Mouse (Mus musculus) forebrain, embryonic 13.5 days (tissue): Measurements from ENCODE around the gene Ggps1. TPM values are rescaled to one million over a fixed set of nuclear protein-coding genes. Genes with fewer than 3 reads are reported as not detected.

Experiments used
- ATAC-seq: fragments of 200-750 bp; cut with Nextera tagmentation; 2 replicates; pipeline ENCODE4 v1.8.0; 2017
- H3K27ac ChIP-seq: fragments of 300-500 bp; sonication (generic); 2 replicates; pipeline ENCODE4 v1.5.1; 2015; ENCODE audit warnings: inconsistent platforms, mild to moderate bottlenecking, moderate library complexity
- H3K27me3 ChIP-seq: fragments of 300-500 bp; sonication (generic); 2 replicates; pipeline ENCODE4 v1.6.1; 2015; ENCODE audit warnings: mild to moderate bottlenecking, inconsistent platforms
- H3K36me3 ChIP-seq: fragments of 300-500 bp; sonication (generic); 2 replicates; pipeline ENCODE4 v1.6.1; 2015; ENCODE audit warnings: mild to moderate bottlenecking, inconsistent platforms; ENCODE audit not compliant: poor library complexity, severe bottlenecking
- H3K4me1 ChIP-seq: fragments of 300-500 bp; sonication (generic); 2 replicates; pipeline ENCODE4 v1.6.1; 2015; ENCODE audit warnings: inconsistent platforms
- H3K4me2 ChIP-seq: fragments of 300-500 bp; sonication (generic); 2 replicates; pipeline ENCODE4 v1.6.1; 2015; ENCODE audit warnings: inconsistent platforms, mild to moderate bottlenecking, moderate library complexity
- H3K4me3 ChIP-seq: fragments of 300-500 bp; sonication (generic); 2 replicates; pipeline ENCODE4 v1.5.1; 2015; ENCODE audit warnings: mild to moderate bottlenecking, inconsistent platforms
- H3K9ac ChIP-seq: fragments of 300-500 bp; sonication (generic); 2 replicates; pipeline ENCODE4 v1.6.1; 2015; ENCODE audit warnings: mild to moderate bottlenecking, inconsistent platforms
- H3K9me3 ChIP-seq: fragments of 300-500 bp; sonication (generic); replicated peaks from 2 replicates; pipeline ENCODE4 v1.6.1; 2016; ENCODE audit warnings: inconsistent platforms
- WGBS: fragments of 180-500 bp; shearing (Covaris S2); methylation state at CpG from one replicate; pipeline ENCODE4 v1.1.7; 2015; 5-methylcytosine and 5-hydroxymethylcytosine counted together
- polyA plus RNA-seq: library from polyadenylated mRNA; unstranded; fragments of >200 nt; fragmentation: Nextera tagmentation; extraction: Ambion mirVana; gene quantifications from 2 replicates; pipeline ENCODE4 v1.2.1, GENCODE M21; 2015

Ggps1 gene
- 70.7 and 74.7 TPM in 2 replicates for polyA plus RNA-seq

GRCm38 (mm10) chr13:14063013-14063941, at the start of gene Ggps1, which contains the start of gene Arid4b:
Gene Ggps1 (minus strand): TSS chr13:14063488.
Gene Arid4b (plus strand): TSS chr13:14063232.
- peak; percentile 97 for ATAC-seq
- Histone ChIP-seq H3K36me3 (peaks cover 15% of the 10 kb centered on the region), H3K27ac (peak within 1 kb of the TSS; percentile 97), H3K4me2 (peak within 1 kb of the TSS; percentile 82), H3K9ac (peak within 1 kb of the TSS; percentile 99), H3K27me3 (no peaks in the 10 kb centered on the region), H3K4me3 (peak within 1 kb of the TSS; percentile 98), H3K9me3 (no peaks in the 10 kb centered on the region), H3K4me1 (peaks cover 40% of the 10 kb centered on the region)
- under 1% methylated on average over 63 of the region's 64 CpGs for WGBS

- H3K9me3 ChIP-seq = no peaks in the 10 kb centered on the region
- 85% methylated on average over 1 of the region's 1 CpGs for WGBS
- H3K27me3 ChIP-seq = no peaks in the 10 kb centered on the region
- no peaks in the 10 kb centered on the region for H3K36me3 ChIP-seq
- H3K9ac ChIP-seq = no peak overlapping the region
- peaks cover 25% of the 10 kb centered on the region for H3K4me1 ChIP-seq
- H3K4me2 ChIP-seq = no peak overlapping the region
- H3K27ac ChIP-seq = no peak overlapping the region
- no peak overlapping the region for H3K4me3 ChIP-seq
- ATAC-seq = no peak
Measured at GRCm38 (mm10) chr13:14111146-14111545, 47.9 kb upstream of the Ggps1 start.

GRCm38 (mm10) chr13:14110154-14110873, 47.0 kb upstream of the Ggps1 start:
- 91% methylated on average over 2 of the region's 2 CpGs for WGBS
- no peak overlapping the region for H3K4me3 ChIP-seq
- no peaks in the 10 kb centered on the region for H3K9me3 ChIP-seq
- no peaks in the 10 kb centered on the region for H3K27me3 ChIP-seq
- H3K4me1 ChIP-seq = peaks cover 25% of the 10 kb centered on the region
- no peak overlapping the region for H3K4me2 ChIP-seq
- no peak overlapping the region for H3K27ac ChIP-seq
- H3K36me3 ChIP-seq = no peaks in the 10 kb centered on the region
- ATAC-seq = no peak
- H3K9ac ChIP-seq = no peak overlapping the region

GRCm38 (mm10) chr13:14103026-14103425, 39.7 kb upstream of the Ggps1 start:
- H3K4me3 ChIP-seq = no peak overlapping the region
- no peak overlapping the region for H3K27ac ChIP-seq
- WGBS = 83% methylated on average over 1 of the region's 1 CpGs
- H3K4me2 ChIP-seq = no peak overlapping the region
- H3K9ac ChIP-seq = no peak overlapping the region
- H3K27me3 ChIP-seq = no peaks in the 10 kb centered on the region
- H3K9me3 ChIP-seq = no peaks in the 10 kb centered on the region
- H3K36me3 ChIP-seq = no peaks in the 10 kb centered on the region
- no peaks in the 10 kb centered on the region for H3K4me1 ChIP-seq
- no peak for ATAC-seq

- Histone ChIP-seq H3K4me1 (no peaks in the 10 kb centered on the region), H3K9ac (no peak overlapping the region), H3K9me3 (peaks cover 3% of the 10 kb centered on the region; the same call in 1 of the 2 replicates), H3K27me3 (no peaks in the 10 kb centered on the region), H3K4me2 (no peak overlapping the region), H3K4me3 (no peak overlapping the region), H3K36me3 (peaks cover 4% of the 10 kb centered on the region; the same call in 1 of the 2 replicates), H3K27ac (no peak overlapping the region)
- 100% methylated on average over 1 of the region's 1 CpGs for WGBS
- ATAC-seq = no peak
Measured at GRCm38 (mm10) chr13:14088669-14089068, 25.4 kb upstream of the Ggps1 start.

- WGBS = 84% methylated on average over 1 of the region's 1 CpGs
- Histone ChIP-seq H3K4me3 (no peak overlapping the region), H3K4me1 (0 out of 2 replicates have a peak, but pooled peaks cover 2% of the 10 kb centered on the region), H3K27me3 (no peaks in the 10 kb centered on the region), H3K9me3 (no peaks in the 10 kb centered on the region), H3K9ac (no peak overlapping the region), H3K4me2 (no peak overlapping the region), H3K36me3 (peaks cover 7% of the 10 kb centered on the region; the same call in 1 of the 2 replicates), H3K27ac (no peak overlapping the region)
- ATAC-seq = no peak
Measured at GRCm38 (mm10) chr13:14075326-14075725, 12.0 kb upstream of the Ggps1 start.

GRCm38 (mm10) chr13:14074371-14074770, 11.1 kb upstream of the Ggps1 start:
- Histone ChIP-seq H3K4me3 (no peak overlapping the region), H3K4me2 (no peak overlapping the region), H3K4me1 (0 out of 2 replicates have a peak, but pooled peaks cover 2% of the 10 kb centered on the region), H3K27ac (no peak overlapping the region), H3K9me3 (no peaks in the 10 kb centered on the region), H3K36me3 (peaks cover 7% of the 10 kb centered on the region; the same call in 1 of the 2 replicates), H3K9ac (no peak overlapping the region), H3K27me3 (no peaks in the 10 kb centered on the region)
- 98% methylated on average over 1 of the region's 1 CpGs for WGBS
- no peak for ATAC-seq

GRCm38 (mm10) chr13:14069291-14069690, 6.0 kb upstream of the Ggps1 start:
- no peak for ATAC-seq
- 83% methylated on average over 1 of the region's 1 CpGs for WGBS

GRCm38 (mm10) chr13:14068035-14068434, 4.7 kb upstream of the Ggps1 start:
- no peak overlapping the region for H3K27ac ChIP-seq
- peaks cover 18% of the 10 kb centered on the region for H3K4me1 ChIP-seq
- H3K9me3 ChIP-seq = no peaks in the 10 kb centered on the region
- H3K4me2 ChIP-seq = no peak overlapping the region
- peaks cover 20% of the 10 kb centered on the region for H3K36me3 ChIP-seq
- no peak overlapping the region for H3K9ac ChIP-seq
- H3K27me3 ChIP-seq = no peaks in the 10 kb centered on the region
- no peak for ATAC-seq
- H3K4me3 ChIP-seq = no peak overlapping the region

More at GRCm38 (mm10) chr13:14069291-14069690, 6.0 kb upstream of the Ggps1 start:
- H3K36me3 ChIP-seq = peaks cover 20% of the 10 kb centered on the region
- H3K4me3 ChIP-seq = no peak overlapping the region
- H3K27me3 ChIP-seq = no peaks in the 10 kb centered on the region
- no peak overlapping the region for H3K9ac ChIP-seq
- H3K9me3 ChIP-seq = no peaks in the 10 kb centered on the region
- no peak overlapping the region for H3K4me2 ChIP-seq
- H3K27ac ChIP-seq = no peak overlapping the region
- H3K4me1 ChIP-seq = peaks cover 20% of the 10 kb centered on the region

- Histone ChIP-seq H3K9ac (no peak overlapping the region), H3K27me3 (no peaks in the 10 kb centered on the region), H3K4me3 (no peak overlapping the region), H3K27ac (no peak overlapping the region), H3K4me2 (no peak overlapping the region), H3K4me1 (peaks cover 33% of the 10 kb centered on the region), H3K9me3 (no peaks in the 10 kb centered on the region), H3K36me3 (peaks cover 16% of the 10 kb centered on the region)
- 82% methylated on average over 1 of the region's 1 CpGs for WGBS
- no peak for ATAC-seq
Measured at GRCm38 (mm10) chr13:14065701-14066100, 2.4 kb upstream of the Ggps1 start.

- WGBS = 21% methylated on average over 9 of the region's 9 CpGs
- H3K36me3 ChIP-seq = peaks cover 16% of the 10 kb centered on the region
- peak overlapping the region; percentile 97; the same call in 1 of the 2 replicates for H3K27ac ChIP-seq
- peaks cover 40% of the 10 kb centered on the region for H3K4me1 ChIP-seq
- ATAC-seq = no peak
- peak overlapping the region; percentile 99 for H3K9ac ChIP-seq
- H3K4me3 ChIP-seq = peak overlapping the region; percentile 98
- no peaks in the 10 kb centered on the region for H3K27me3 ChIP-seq
- H3K9me3 ChIP-seq = no peaks in the 10 kb centered on the region
- peak overlapping the region; percentile 82 for H3K4me2 ChIP-seq
Measured at GRCm38 (mm10) chr13:14065028-14065380, 1.7 kb upstream of the Ggps1 start.
